11 mouse cellular contexts compared by ENCODE assay signal in the genomic region with DNA sequence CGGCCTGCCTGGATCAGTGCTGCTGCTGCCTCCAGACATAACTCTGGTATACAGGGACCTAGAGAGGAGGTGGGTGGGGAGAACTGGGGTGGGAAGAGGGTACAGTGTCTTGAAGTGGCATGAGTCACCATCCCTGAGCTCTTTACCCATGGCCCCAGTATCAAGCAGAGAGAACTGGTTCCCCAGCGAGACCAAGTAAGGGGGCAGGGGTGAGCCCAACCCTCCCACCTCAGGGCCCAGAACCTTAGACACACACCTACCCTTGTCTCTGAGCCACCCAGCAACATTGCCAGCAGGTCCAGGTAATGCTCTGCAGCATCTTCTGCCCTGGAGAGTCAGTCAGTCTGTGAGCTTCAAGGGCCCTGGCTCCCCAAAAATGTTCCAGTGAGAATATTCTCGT. TPM values are rescaled to one million over a fixed set of nuclear protein-coding genes. Genes with fewer than 3 reads are reported as not detected.
"Had no signal": no experiment of that assay in that cellular context is flagged by ENCODE, and none has a peak within 500 bp of the region (broad histone marks: within the 10 kb centered on the region; RNA-seq: fewer than 3 reads in every experiment).

No protein-coding gene starts in this region.

- DNase-seq: right cerebral cortex, postnatal 14 days; thymus, adult 18-20 months; thymus, postnatal 36 days had no signal

- H3K4me3 ChIP-seq: midbrain, embryonic 10.5 days; midbrain, embryonic 12.5 days; myocyte; neural tube, embryonic 13.5 days; neural tube, embryonic 15.5 days; stomach, embryonic 15.5 days had no signal

- H3K27ac ChIP-seq: midbrain, embryonic 10.5 days; midbrain, embryonic 12.5 days; neural tube, embryonic 13.5 days; neural tube, embryonic 15.5 days; stomach, embryonic 15.5 days had no signal

RNA-seq across cellular contexts. Expression of gene 1700022I11Rik, which starts 35.5 kb away (rescaled TPM):
- total RNA-seq: megakaryocyte, adult 5-6 weeks had no signal
- polyA plus RNA-seq: spleen, adult 2 months had no signal
